Mouse (Mus musculus): ENCODE measurements around the gene Mafk. TPM values are rescaled to one million over a fixed set of nuclear protein-coding genes. Genes with fewer than 3 reads are reported as not detected.

The Mafk gene
- polyA plus RNA-seq, 1 experiment from 2014 or later, result 47.7 TPM

GRCm38 (mm10) chr5:139849626-139850320 is 58.5 kb downstream of the Mafk start:
- Histone ChIP-seq H3K9ac (no peak overlapping the region), H3K36me3 (no peaks in the 10 kb centered on the region), H3K4me1 (no peaks in the 10 kb centered on the region), H3K4me2 (no peak overlapping the region), H3K9me3 (replicated peaks) (peaks cover 7% of the 10 kb centered on the region; the same call in 1 of the 2 replicates), H3K4me3 (no peak overlapping the region), H3K27me3 (replicated peaks) (peaks cover 23% of the 10 kb centered on the region; the same call in 1 of the 2 replicates), H3K27ac (no peak overlapping the region)
- no peak for ATAC-seq
- WGBS (ENCODE audit: insufficient replicate concordance), result 58% methylated on average over 12 of the region's 12 CpGs

Small RNA genes within 50 kb of the gene (microRNA-seq; reads per million reads assigned to microRNA genes)
- not detected for gene Mir7037

Other genes with a start within 250 kb of the Mafk start
- gene Uncx, start 248.0 kb upstream of the Mafk start, polyA plus RNA-seq (2016; fragmentation: Nextera tagmentation; extraction: Ambion mirVana), result not detected in 2 replicates
- 15.5 and 18.3 TPM in 2 replicates for gene Micall2, start 55.2 kb upstream of the Mafk start, polyA plus RNA-seq (2016; fragmentation: Nextera tagmentation; extraction: Ambion mirVana)
- 21.8 and 23.3 TPM in 2 replicates for gene Ints1, start 15.8 kb upstream of the Mafk start, polyA plus RNA-seq (2016; fragmentation: Nextera tagmentation; extraction: Ambion mirVana)
- 1.6 TPM in 2 replicates for gene Tmem184a, start 28.4 kb downstream of the Mafk start, polyA plus RNA-seq (2016; fragmentation: Nextera tagmentation; extraction: Ambion mirVana)
- gene Gm26938, start 34.9 kb downstream of the Mafk start, polyA plus RNA-seq (2016; fragmentation: Nextera tagmentation; extraction: Ambion mirVana), result not detected in 2 replicates
- gene Psmg3, start 35.4 kb downstream of the Mafk start, polyA plus RNA-seq (2016; fragmentation: Nextera tagmentation; extraction: Ambion mirVana), result 75.6 and 80.9 TPM in 2 replicates
- gene Elfn1, start 116.4 kb downstream of the Mafk start, polyA plus RNA-seq (2016; fragmentation: Nextera tagmentation; extraction: Ambion mirVana), result 0.05 and 0.14 TPM in 2 replicates

Data from liver, embryonic 12.5 days (tissue).